Mouse (Mus musculus) heart, adult 11 months (tissue): ENCODE measurements around the gene 2210408I21Rik.

ENCODE experiments used
- DNase-seq: peaks from one replicate; pipeline ENCODE4 v3.0.0; 2022

The 2210408I21Rik gene

DNA sequence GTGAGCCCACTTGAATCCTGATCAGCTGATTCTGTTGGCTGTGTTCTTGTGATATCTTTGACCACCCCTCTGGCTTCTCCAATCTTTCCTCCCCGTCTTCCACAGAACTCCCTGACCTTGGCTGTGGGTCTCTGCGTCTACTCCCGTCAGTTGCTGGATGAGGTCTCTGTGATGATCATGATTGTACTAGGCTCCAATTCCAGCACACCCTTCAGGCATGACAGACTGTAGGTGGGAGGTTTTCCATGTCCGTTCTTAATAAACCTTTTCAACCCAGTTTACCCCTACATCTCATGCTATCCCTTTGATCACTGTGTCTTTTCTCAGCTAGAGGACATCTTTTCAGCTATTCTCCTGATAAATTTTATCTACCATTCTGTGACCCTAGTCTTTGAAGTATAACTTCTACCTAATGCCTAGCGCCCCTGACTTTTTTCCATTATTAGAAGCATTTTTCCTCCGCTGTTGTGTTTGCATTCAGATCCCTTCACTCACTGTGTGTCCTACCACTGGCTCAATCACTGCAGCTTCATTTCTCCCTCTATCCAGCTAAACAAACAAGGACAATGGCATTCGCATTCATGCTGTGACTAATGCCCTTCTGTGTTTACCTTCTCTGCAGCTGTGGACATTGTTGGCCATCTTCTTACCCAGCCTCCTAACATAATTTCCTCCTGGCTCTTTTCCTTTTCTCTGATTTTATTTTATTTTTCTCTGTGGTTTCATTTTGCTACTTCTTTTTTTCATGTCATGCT, 143.5 kb downstream of the 2210408I21Rik start:
- peak; percentile 31 for DNase-seq

GRCm38 (mm10) chr13:77295519-77295918, 160.2 kb downstream of the 2210408I21Rik start:
- DNase-seq, result no peak

GRCm38 (mm10) chr13:77324101-77324500, 188.8 kb downstream of the 2210408I21Rik start:
- no peak for DNase-seq

GRCm38 (mm10) chr13:77326174-77326959, 191.0 kb downstream of the 2210408I21Rik start:
- no peak for DNase-seq

DNA sequence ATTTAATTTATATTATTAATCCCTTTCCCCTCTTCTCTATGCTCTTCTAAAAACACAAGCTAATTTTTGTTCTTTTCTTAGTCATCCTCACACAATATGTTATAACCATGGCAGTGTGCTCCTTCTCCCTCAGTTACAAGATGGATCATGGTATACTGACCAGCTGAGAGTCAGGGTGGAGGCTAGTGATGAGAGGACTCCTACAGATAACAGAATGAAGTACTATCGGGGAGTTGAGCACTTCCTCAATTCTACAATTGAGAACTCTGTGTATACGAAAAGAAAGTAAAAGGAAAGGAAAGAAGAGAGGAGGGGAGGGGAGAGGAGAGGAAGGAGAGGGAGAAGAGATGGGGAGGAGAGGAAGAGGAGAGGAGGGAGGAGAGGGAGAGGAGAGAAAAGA, 206.8 kb downstream of the 2210408I21Rik start:
- no peak for DNase-seq

DNA sequence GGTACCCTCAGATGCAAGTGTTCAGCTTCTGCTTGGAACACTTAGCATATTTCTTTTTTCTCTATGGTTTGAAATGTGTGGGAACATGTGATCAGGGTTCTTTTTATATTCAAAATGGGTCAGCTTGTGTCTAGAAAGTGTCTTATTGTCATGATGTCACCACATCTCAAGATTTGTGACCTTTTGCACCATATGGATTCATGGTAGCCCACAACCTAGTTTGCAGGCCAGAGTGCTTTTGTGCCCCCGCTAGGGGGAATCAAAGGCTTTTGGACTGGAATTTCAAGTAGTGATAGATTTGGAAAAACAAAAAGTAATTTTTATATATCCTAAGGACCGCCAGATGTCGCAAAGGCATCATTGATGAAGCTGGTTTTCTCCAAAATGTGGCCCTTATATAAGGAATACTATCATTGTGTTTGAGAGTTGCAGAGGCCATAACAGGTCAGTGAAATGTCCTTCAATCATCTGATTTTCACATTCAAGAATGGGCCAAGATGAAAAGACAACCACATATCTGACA, 250.2 kb downstream of the 2210408I21Rik start:
- no peak for DNase-seq

DNA sequence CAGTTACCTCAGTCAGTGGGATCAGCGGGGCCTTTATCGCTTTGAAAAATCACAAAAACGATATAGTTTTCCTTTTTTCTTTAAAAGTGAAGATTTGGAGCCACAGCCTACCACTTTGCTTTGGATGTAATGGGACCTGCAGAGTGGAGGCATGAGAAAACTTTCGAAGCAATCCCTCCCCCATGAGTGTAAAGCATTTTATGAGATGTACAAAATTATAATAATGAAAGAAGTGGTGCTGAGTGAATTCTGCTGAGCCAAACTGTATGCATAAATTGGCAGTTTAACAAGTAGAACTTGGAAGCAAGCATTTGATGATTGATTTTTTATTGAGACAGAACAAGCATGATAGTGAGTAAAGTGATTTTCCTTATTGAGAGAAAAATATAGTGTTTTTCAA, 250.7 kb downstream of the 2210408I21Rik start:
- DNase-seq, result no peak

GRCm38 (mm10) chr13:77388148-77388547, 252.8 kb downstream of the 2210408I21Rik start:
- no peak for DNase-seq

GRCm38 (mm10) chr13:77389209-77389608, 253.9 kb downstream of the 2210408I21Rik start:
- no peak for DNase-seq

DNA sequence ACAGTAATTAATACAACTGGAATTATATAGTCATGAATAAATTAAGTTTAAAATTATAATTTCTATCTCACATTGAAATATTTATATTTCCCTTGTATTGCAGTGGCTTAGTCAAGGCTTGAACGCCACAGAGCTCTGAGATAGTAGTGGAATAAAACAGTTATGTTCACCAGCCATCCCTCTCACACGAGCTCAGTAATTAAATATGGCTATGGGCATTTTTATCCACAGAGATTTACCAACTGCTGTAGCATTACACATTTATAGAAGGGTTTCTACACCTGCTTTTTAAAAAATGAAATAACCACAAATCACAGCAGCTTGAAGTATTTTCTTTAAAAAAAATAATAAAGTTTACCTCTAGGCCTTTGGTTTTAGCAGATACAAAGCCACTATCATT, 261.0 kb downstream of the 2210408I21Rik start:
- DNase-seq, result no peak

- DNase-seq, result no peak
Measured at GRCm38 (mm10) chr13:77396981-77397380, 261.6 kb downstream of the 2210408I21Rik start.

DNA sequence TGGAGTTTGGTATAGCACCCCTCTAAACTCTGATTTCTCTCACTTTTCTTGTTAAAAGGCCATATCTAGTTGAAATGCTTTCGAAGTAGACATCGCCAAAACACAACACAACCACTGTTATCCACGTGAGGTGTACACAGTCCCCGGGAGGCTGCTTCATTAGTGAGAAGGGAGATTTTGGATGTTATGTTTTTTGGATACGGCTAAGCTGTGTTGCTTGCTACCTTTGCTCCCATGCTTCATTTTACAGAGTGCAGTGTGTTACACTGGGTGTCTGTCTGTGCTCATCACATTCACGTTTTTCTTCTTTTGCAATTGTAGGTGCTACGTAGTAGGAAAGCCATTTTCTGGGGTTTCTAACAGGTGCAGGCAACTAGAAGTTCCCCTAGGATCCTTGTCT, 262.3 kb downstream of the 2210408I21Rik start:
- no peak for DNase-seq

DNA sequence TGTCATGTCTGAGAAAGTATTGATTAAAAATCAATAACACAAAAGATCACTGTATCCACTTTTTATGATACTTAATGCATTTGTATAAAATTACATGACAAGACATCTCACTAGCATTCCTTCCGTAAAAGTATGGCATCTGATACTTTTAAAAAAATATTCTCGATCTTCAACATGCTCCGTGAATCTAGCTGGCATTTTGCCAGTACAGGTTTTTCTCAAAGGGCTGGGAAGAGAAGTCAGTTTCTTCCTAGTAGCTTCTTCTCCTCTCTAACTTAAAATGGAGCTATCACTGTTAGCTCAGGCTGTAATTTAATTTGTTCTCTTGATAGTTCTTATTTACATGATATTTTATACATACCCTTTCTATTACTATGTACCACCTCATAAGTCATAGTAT, 263.1 kb downstream of the 2210408I21Rik start:
- no peak for DNase-seq

GRCm38 (mm10) chr13:77400762-77401161, 265.4 kb downstream of the 2210408I21Rik start:
- DNase-seq, result no peak

DNA sequence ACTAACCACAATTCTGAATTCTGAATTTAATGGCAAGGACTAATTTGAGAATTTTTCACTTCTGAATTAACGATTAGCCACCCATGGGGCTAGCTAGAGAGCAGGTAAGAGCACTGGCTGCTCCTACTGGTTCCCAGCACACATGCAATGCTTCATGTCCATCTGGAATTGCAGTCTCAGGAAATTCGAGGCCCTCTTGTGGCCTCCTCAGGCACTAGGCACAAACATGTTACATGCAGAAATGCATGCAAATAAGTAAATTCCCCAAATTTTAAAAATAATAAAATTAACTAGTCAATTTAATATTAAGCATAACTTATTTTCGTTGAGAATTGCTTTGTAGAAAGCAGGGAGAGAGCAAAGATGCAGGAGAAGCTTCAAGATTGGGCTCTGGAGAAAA, 273.2 kb downstream of the 2210408I21Rik start:
- no peak for DNase-seq

DNA sequence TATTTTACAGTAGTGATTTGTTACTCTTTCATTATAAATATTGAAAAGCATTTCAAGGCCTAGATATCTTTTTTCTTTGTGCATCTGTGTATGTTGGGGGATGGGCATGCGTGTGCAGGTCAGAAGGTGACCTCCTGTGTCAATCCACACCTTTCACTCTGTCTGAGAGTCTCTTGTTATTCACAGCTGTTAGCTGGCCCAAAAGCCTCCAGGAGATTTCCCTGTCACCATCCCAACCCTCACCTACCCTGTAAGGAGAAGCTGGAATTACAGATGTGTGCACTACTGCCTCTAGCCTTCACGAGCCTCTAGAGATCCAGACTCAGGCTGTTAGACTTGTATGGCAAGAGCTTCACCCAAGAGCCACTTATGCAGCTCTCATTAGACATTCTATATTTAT, 274.5 kb downstream of the 2210408I21Rik start:
- DNase-seq, result no peak

DNA sequence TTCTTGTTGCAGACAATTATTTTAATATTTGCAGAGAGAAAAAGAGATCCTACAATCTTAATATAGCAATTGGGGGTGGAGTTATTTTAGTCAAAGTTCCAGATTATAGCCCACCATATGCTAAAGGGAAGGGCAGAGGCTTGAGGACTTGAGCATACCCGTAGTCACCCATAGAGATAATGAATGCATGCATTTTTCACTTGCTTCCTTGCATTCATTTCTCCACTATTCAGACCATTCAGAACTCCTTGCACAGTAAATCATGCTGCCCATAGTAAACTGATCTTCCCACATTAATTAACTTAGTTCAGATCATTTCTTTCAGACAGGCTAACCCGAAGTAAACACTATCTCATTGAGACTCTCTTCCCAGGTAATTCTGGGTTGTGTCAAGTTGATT, 277.5 kb downstream of the 2210408I21Rik start:
- DNase-seq, result no peak

DNA sequence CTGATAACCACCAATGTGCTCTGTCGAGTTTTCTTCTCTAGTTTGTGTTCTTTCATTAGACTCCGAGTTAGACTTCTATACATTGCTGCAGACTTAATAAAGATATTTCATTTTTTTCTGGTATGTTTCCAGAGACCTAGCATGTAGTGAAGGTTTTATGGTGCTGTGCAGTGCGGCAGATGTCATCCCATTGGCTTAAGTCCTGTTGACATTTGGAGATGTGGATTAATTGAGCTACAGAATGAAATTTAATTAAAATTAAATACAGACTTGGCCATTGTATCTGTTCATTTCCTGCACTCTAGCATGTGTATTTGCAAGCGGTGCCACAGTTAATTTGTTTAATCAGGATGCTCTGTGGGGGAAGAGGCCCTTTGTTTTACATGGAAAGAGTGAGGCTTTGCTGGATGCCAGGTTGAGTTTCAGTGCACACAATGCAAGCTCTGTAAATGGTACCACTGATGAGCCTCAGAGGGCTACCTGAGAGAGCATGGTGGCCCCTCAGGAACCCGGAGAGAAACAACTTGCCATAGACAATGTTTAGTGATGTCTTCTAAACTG, 314.7 kb downstream of the 2210408I21Rik start:
- no peak for DNase-seq

DNA sequence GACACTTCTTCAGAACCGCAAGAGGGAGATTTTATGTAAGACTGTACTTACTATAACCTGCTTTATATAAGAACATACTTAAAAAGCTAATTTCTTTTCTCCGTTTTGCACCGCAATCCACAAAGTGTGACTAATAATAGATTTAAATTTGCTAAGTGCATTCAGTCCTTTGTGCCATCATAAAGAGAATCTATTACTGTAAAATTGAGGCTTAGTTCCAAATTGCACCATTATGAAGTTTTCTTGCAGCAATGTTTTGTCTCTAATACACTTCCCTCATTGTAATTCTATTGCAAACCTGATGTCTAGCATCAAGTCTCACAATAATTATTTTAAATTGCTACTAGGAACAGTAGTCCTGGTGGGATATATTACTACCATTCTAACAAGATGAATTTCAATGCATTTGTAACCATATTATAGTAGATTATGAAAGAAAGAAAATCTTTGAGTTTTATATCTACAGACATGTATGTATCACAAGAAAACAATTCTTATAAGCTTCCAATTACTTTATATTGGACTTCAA, 334.8 kb downstream of the 2210408I21Rik start:
- no peak for DNase-seq

GRCm38 (mm10) chr13:77476420-77476819, 341.1 kb downstream of the 2210408I21Rik start:
- DNase-seq, result no peak

- no peak for DNase-seq
Measured at GRCm38 (mm10) chr13:77478425-77479119, 343.2 kb downstream of the 2210408I21Rik start.

- no peak for DNase-seq
Measured at GRCm38 (mm10) chr13:77489938-77490651, 354.8 kb downstream of the 2210408I21Rik start.
